Mouse (Mus musculus): Measurements from ENCODE around the gene Foxs1. TPM values are rescaled to one million over a fixed set of nuclear protein-coding genes. Genes with fewer than 3 reads are reported as not detected.

Gene Foxs1
- 5.3 and 5.6 TPM in 2 replicates for polyA plus RNA-seq (2014; fragmentation: Nextera tagmentation; extraction: Ambion mirVana)

GRCm38 (mm10) chr2:152933048-152933447, at the start of gene Foxs1:
Foxs1 (minus strand) TSS chr2:152933208.
- ATAC-seq (ENCODE audit: insufficient number of reproducible peaks, insufficient read depth, low FRiP score, low read depth) = peak; percentile 43; the same call in 1 of the 2 replicates
- Histone ChIP-seq H3K27me3 (ENCODE audit: control insufficient read depth, insufficient read depth, low read length) (peaks cover 19% of the 10 kb centered on the region), H3K4me3 (ENCODE audit: control insufficient read depth in 1 of 2, insufficient read depth in 1 of 2, low read depth in 1 of 2, low read length in 2 of 2) (peak within 1 kb of the TSS; percentile 6 to 16; a peak in 2 of 4 replicates), H3K4me1 (ENCODE audit: control insufficient read depth in 2 of 2, insufficient read depth in 2 of 2, low read length in 2 of 2) (peaks cover 12 to 20% of the 10 kb centered on the region in 2 experiments), H3K27ac (replicated peaks in 1 of 2; ENCODE audit: control insufficient read depth in 1 of 2, insufficient read depth in 1 of 2, low read depth in 2 of 2, low read length in 2 of 2) (peak within 1 kb of the TSS in 1 of 2 experiments; percentile 53; a peak in 2 of 4 replicates), H3K9ac (ENCODE audit: low read length) (peak within 1 kb of the TSS; percentile 50; the same call in 1 of the 2 replicates), H3K9me3 (ENCODE audit: control insufficient read depth, low read length) (no peaks in the 10 kb centered on the region), H3K4me2 (ENCODE audit: low read length) (peak within 1 kb of the TSS; percentile 39; the same call in 1 of the 2 replicates), H3K36me3 (ENCODE audit: control insufficient read depth, insufficient read depth, low read length) (no peaks in the 10 kb centered on the region)
- 7% methylated on average over 9 of the region's 9 CpGs for WGBS

DNA sequence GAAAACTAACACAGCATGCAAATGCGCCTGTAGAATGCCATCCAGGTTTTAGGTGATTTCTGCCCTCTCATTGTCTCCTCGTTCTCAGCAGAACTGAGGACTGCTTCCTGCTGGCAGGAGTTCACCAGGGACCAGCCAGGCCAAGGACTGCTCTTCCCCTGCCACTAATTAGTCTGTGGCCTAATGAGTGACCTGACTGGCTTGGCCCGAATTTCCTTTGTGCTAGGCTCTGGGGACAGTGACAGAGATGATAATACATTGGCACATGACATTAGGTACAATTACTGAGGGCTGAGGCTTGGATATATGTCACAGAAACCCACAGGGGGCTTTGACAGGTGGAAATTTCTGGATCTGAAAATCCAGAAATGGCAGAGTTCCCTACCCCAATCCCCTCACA, 44.0 kb upstream of the Foxs1 start:
- H3K4me3 ChIP-seq (ENCODE audit: control insufficient read depth in 1 of 2, insufficient read depth in 1 of 2, low read depth in 1 of 2, low read length in 2 of 2) = no peak overlapping the region
- H3K27me3 ChIP-seq (ENCODE audit: control insufficient read depth, insufficient read depth, low read length) = no peaks in the 10 kb centered on the region
- H3K4me1 ChIP-seq (ENCODE audit: control insufficient read depth in 2 of 2, insufficient read depth in 2 of 2, low read length in 2 of 2) = no peaks in the 10 kb centered on the region
- no peak overlapping the region for H3K4me2 ChIP-seq (ENCODE audit: low read length)
- H3K27ac ChIP-seq (replicated peaks in 1 of 2; ENCODE audit: control insufficient read depth in 1 of 2, insufficient read depth in 1 of 2, low read depth in 2 of 2, low read length in 2 of 2) = no peak overlapping the region
- no peaks in the 10 kb centered on the region for H3K36me3 ChIP-seq (ENCODE audit: control insufficient read depth, insufficient read depth, low read length)
- no peak overlapping the region for H3K9ac ChIP-seq (ENCODE audit: low read length)
- 49% methylated on average over 3 of the region's 3 CpGs for WGBS
- ATAC-seq (ENCODE audit: insufficient number of reproducible peaks, insufficient read depth, low FRiP score, low read depth) = no peak
- no peaks in the 10 kb centered on the region for H3K9me3 ChIP-seq (ENCODE audit: control insufficient read depth, low read length)

DNA sequence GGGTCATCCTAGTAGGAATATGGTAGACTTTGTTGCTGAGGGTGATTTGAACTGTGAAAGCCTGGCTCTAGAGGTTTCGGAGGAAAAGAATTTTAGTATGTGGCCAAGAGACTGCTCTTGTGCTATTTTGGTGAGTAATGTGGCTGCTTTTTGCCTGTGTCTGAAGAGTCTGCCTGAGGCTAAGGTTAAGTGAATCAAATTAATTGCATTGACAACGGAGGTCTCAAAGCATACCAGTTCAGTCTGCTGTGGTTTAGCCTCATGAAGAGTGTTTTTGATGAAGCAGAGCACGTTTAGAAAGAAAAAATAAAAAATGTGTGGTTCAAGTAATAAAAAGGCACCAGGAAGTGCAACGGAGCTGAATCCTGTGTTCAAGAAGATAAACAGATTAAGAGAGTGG, 32.5 kb upstream of the Foxs1 start:
- no peaks in the 10 kb centered on the region; the same call in 1 of the 2 replicates for H3K27me3 ChIP-seq (ENCODE audit: control insufficient read depth, insufficient read depth, low read length)

DNA sequence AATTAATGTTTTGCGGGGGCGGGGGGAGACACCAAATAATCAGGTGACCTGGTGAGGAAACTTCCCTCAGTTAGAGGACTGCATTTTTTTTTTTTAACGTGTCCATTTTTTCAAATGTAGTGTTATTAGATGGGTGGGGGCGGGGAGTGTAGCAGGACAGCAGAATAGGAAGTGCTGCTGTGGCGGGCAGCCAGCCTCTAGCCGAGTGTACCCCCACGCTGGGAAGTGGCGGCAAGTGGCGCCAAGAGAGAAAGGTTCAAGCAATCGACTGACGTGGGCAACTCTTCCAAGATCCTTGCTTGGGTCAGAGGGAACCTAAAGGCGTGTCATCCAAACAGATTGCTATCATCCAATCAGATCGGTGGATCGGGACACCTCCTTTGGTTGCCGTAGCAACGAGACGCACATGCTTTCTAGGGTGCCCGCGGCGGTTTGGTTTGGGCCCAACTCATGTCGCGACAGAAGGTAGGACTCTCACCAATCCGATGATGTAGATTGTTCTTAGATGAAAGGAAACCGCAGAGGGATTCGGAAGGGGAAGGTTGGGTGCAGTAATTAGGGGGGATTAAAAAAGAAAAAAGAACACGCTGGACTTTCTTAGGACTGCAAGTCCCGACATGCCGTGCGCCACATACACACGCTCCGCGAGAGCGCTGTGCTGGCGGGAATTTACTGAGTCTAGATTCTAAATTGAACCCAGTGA, 29.2 kb upstream of the Foxs1 start, which contains the start of gene Ttll9:
Gene Ttll9, plus strand, starts transcription at position 395 of the 703 bp plus-strand sequence.
- H3K27me3 ChIP-seq (ENCODE audit: control insufficient read depth, insufficient read depth, low read length) = peaks cover 16% of the 10 kb centered on the region
- WGBS = 3% methylated on average over 34 of the region's 34 CpGs
- no peaks in the 10 kb centered on the region for H3K4me1 ChIP-seq (ENCODE audit: control insufficient read depth in 2 of 2, insufficient read depth in 2 of 2, low read length in 2 of 2)
- no peaks in the 10 kb centered on the region for H3K36me3 ChIP-seq (ENCODE audit: control insufficient read depth, insufficient read depth, low read length)
- H3K4me2 ChIP-seq (ENCODE audit: low read length) = peak within 1 kb of the TSS; percentile 87
- no peak within 1 kb of the TSS for H3K27ac ChIP-seq (replicated peaks in 1 of 2; ENCODE audit: control insufficient read depth in 1 of 2, insufficient read depth in 1 of 2, low read depth in 2 of 2, low read length in 2 of 2)
- peak; percentile 43; the same call in 1 of the 2 replicates for ATAC-seq (ENCODE audit: insufficient number of reproducible peaks, insufficient read depth, low FRiP score, low read depth)
- peak within 1 kb of the TSS; percentile 59 for H3K9ac ChIP-seq (ENCODE audit: low read length)
- no peaks in the 10 kb centered on the region for H3K9me3 ChIP-seq (ENCODE audit: control insufficient read depth, low read length)
- H3K4me3 ChIP-seq (ENCODE audit: control insufficient read depth in 1 of 2, insufficient read depth in 1 of 2, low read depth in 1 of 2, low read length in 2 of 2) = peak within 1 kb of the TSS; percentile 50 to 55

More for the DNA sequence above, 32.5 kb upstream of the Foxs1 start:
- ATAC-seq (ENCODE audit: insufficient number of reproducible peaks, insufficient read depth, low FRiP score, low read depth) = no peak
- no peak overlapping the region for H3K27ac ChIP-seq (replicated peaks in 1 of 2; ENCODE audit: control insufficient read depth in 1 of 2, insufficient read depth in 1 of 2, low read depth in 2 of 2, low read length in 2 of 2)
- no peaks in the 10 kb centered on the region for H3K9me3 ChIP-seq (ENCODE audit: control insufficient read depth, low read length)
- no peaks in the 10 kb centered on the region for H3K36me3 ChIP-seq (ENCODE audit: control insufficient read depth, insufficient read depth, low read length)
- H3K4me2 ChIP-seq (ENCODE audit: low read length) = no peak overlapping the region
- no peaks in the 10 kb centered on the region for H3K4me1 ChIP-seq (ENCODE audit: control insufficient read depth in 2 of 2, insufficient read depth in 2 of 2, low read length in 2 of 2)
- H3K9ac ChIP-seq (ENCODE audit: low read length) = no peak overlapping the region
- H3K4me3 ChIP-seq (ENCODE audit: control insufficient read depth in 1 of 2, insufficient read depth in 1 of 2, low read depth in 1 of 2, low read length in 2 of 2) = no peak overlapping the region
- 67% methylated on average over 4 of the region's 4 CpGs for WGBS

DNA sequence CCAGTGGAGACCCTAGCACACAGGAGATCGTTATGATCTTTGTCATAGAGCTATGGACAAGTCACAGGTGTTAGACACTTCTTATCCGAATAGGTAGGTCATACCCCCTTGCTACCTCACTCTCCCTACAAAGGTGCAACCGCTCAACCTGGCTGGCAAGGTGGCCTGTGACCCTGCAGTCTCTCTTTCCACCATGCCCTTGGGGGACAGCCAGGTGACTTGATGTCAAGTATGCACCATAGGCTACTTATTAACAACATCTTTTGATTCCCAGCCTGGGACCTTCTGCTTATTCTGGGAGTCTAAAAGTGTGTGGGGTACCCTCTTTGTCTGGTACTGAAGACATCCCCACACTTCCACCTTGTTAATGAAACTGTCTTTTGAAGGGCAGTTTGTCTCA, 25.1 kb upstream of the Foxs1 start:
- 59% methylated on average over 3 of the region's 3 CpGs for WGBS
- H3K36me3 ChIP-seq (ENCODE audit: control insufficient read depth, insufficient read depth, low read length) = no peaks in the 10 kb centered on the region
- no peaks in the 10 kb centered on the region for H3K9me3 ChIP-seq (ENCODE audit: control insufficient read depth, low read length)
- H3K27me3 ChIP-seq (ENCODE audit: control insufficient read depth, insufficient read depth, low read length) = peaks cover 31% of the 10 kb centered on the region
- H3K4me3 ChIP-seq (ENCODE audit: control insufficient read depth in 1 of 2, insufficient read depth in 1 of 2, low read depth in 1 of 2, low read length in 2 of 2) = no peak overlapping the region
- no peak overlapping the region for H3K4me2 ChIP-seq (ENCODE audit: low read length)
- H3K9ac ChIP-seq (ENCODE audit: low read length) = no peak overlapping the region
- no peaks in the 10 kb centered on the region for H3K4me1 ChIP-seq (ENCODE audit: control insufficient read depth in 2 of 2, insufficient read depth in 2 of 2, low read length in 2 of 2)
- ATAC-seq (ENCODE audit: insufficient number of reproducible peaks, insufficient read depth, low FRiP score, low read depth) = no peak
- no peak overlapping the region for H3K27ac ChIP-seq (replicated peaks in 1 of 2; ENCODE audit: control insufficient read depth in 1 of 2, insufficient read depth in 1 of 2, low read depth in 2 of 2, low read length in 2 of 2)

DNA sequence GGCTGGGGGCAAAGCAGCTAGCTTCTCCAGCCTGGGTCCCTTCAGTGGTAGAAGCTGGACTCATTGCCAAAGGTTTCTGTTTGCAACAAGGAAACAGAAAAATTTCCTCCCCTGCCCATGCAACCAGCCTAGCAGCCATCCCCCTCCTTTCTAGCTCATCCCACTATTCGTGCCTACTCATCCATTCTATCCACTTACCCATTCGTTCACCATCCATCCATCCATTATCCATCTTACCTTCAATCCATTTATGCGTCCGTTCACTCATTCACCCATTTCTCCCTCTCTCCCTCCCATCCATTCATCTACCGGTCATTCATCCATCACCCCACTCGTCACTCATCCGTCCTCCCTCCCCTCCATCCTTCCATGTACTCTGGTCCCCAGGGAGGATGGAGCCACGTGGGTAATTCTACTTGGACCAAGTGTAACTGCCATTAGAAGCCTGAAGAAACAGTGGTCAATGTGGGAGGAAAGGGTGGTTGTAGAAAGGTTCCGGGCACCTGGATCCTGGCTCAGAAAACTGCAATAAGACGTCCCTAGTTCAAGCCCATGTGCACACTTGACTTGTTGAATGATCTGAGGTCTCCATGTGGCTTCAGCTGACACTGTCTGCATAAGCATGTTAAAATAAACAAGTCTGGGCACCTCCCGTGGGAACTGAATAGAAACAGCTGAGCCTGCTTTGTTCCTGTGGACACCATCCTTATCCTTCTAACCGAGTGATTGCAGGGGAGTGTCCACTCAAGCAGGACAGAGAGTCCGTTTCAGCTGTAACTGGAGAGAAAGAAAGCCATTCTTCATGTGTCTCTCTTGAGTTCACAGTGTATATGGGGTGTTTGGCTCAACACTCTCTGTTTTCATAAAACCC, 19.1 kb upstream of the Foxs1 start:
- H3K27me3 ChIP-seq (ENCODE audit: control insufficient read depth, insufficient read depth, low read length) = peaks cover 70% of the 10 kb centered on the region
- H3K9ac ChIP-seq (ENCODE audit: low read length) = peak overlapping the region; percentile 66
- no peaks in the 10 kb centered on the region for H3K36me3 ChIP-seq (ENCODE audit: control insufficient read depth, insufficient read depth, low read length)
- no peak for ATAC-seq (ENCODE audit: insufficient number of reproducible peaks, insufficient read depth, low FRiP score, low read depth)
- H3K4me1 ChIP-seq (ENCODE audit: control insufficient read depth in 2 of 2, insufficient read depth in 2 of 2, low read length in 2 of 2) = peaks cover 0 to 5% of the 10 kb centered on the region in 2 experiments; a peak in 1 of 4 replicates
- peak overlapping the region; percentile 97 for H3K4me2 ChIP-seq (ENCODE audit: low read length)
- H3K4me3 ChIP-seq (ENCODE audit: control insufficient read depth in 1 of 2, insufficient read depth in 1 of 2, low read depth in 1 of 2, low read length in 2 of 2) = peak overlapping the region; percentile 54 to 62
- H3K9me3 ChIP-seq (ENCODE audit: control insufficient read depth, low read length) = no peaks in the 10 kb centered on the region
- H3K27ac ChIP-seq (replicated peaks in 1 of 2; ENCODE audit: control insufficient read depth in 1 of 2, insufficient read depth in 1 of 2, low read depth in 2 of 2, low read length in 2 of 2) = no peak overlapping the region
- 25% methylated on average over 13 of the region's 13 CpGs for WGBS

DNA sequence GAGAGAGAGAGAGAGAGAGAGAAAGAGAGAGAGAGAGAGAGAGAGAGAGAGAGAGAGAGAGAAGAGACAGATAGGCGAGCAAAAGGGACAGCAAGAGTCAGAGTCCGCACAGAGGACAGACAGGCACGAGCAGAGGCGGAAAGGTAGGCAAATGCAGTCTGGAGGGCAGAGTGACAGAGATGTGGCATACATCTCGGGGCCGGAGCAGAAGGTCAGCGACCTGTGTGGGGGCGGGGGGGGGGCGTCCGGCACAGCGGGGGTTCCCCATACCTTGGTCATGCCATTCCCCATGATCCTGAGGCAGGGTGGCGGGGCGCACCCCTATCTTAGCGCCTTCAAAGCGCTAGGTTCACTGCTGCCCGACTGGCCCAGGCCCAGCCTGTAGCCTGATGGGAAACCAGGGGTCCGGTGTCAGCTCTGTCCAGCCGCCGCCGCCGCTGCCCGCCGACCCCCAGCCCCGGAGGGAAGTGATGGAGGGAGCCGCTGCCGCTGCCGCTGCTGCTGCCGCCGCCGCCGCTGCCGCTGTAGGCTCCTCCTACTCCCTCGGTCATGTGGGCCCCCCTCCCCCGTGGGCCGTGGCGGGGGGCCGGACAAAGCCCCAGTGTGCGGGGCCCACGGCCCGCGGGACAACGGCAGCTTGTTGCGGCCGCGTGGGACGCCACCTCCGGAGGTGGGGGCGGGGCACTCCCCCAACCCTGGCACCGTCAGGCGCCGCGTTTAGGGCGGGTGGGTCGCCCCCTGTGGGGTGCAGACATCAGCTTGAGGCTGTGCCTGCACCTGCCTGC, 18.2 kb upstream of the Foxs1 start, which contains the start of gene Dusp15:
Gene Dusp15, minus strand, starts transcription at position 634 of the 785 bp plus-strand sequence.
- no peaks in the 10 kb centered on the region for H3K9me3 ChIP-seq (ENCODE audit: control insufficient read depth, low read length)
- peak within 1 kb of the TSS; percentile 97 for H3K4me2 ChIP-seq (ENCODE audit: low read length)
- no peak within 1 kb of the TSS for H3K27ac ChIP-seq (replicated peaks in 1 of 2; ENCODE audit: control insufficient read depth in 1 of 2, insufficient read depth in 1 of 2, low read depth in 2 of 2, low read length in 2 of 2)
- no peak for ATAC-seq (ENCODE audit: insufficient number of reproducible peaks, insufficient read depth, low FRiP score, low read depth)
- no peaks in the 10 kb centered on the region for H3K36me3 ChIP-seq (ENCODE audit: control insufficient read depth, insufficient read depth, low read length)
- H3K9ac ChIP-seq (ENCODE audit: low read length) = peak within 1 kb of the TSS; percentile 66
- H3K4me3 ChIP-seq (ENCODE audit: control insufficient read depth in 1 of 2, insufficient read depth in 1 of 2, low read depth in 1 of 2, low read length in 2 of 2) = peak within 1 kb of the TSS; percentile 54 to 62
- H3K4me1 ChIP-seq (ENCODE audit: control insufficient read depth in 2 of 2, insufficient read depth in 2 of 2, low read length in 2 of 2) = peaks cover 0 to 5% of the 10 kb centered on the region in 2 experiments; a peak in 1 of 4 replicates
- 2% methylated on average over 48 of the region's 54 CpGs for WGBS
- peaks cover 77% of the 10 kb centered on the region for H3K27me3 ChIP-seq (ENCODE audit: control insufficient read depth, insufficient read depth, low read length)

Measured in heart, embryonic 14.5 days (tissue).